Mouse (Mus musculus) heart, embryonic 11.5 days (tissue): ENCODE data around the gene Abcc9. TPM values are rescaled to one million over a fixed set of nuclear protein-coding genes. Genes with fewer than 3 reads are reported as not detected.

Source experiments
- ATAC-seq: fragments of 200-750 bp; cut with Nextera tagmentation; replicated peaks from 2 replicates; pipeline ENCODE4 v1.8.0; 2017; ENCODE audit warnings: moderate library complexity; ENCODE audit not compliant: insufficient number of reproducible peaks, low FRiP score, low TSS enrichment
- H3K27ac ChIP-seq: fragments of 300-500 bp; sonication (generic); 2 replicates; pipeline ENCODE4 v1.5.1; 2014; ENCODE audit warnings: mild to moderate bottlenecking, low read depth, low read length
- H3K27me3 ChIP-seq: fragments of 300-500 bp; sonication (generic); 2 replicates; pipeline ENCODE4 v1.6.1; 2014; ENCODE audit warnings: mild to moderate bottlenecking, low read length, mixed read lengths; ENCODE audit not compliant: control insufficient read depth, insufficient read depth
- H3K36me3 ChIP-seq: fragments of 300-500 bp; sonication (generic); 2 replicates; pipeline ENCODE4 v1.6.1; 2014; ENCODE audit warnings: mild to moderate bottlenecking, low read length, moderate library complexity, mixed read lengths; ENCODE audit not compliant: control insufficient read depth, insufficient read depth
- H3K4me1 ChIP-seq: fragments of 300-500 bp; sonication (generic); 2 replicates; pipeline ENCODE4 v1.6.1; 2014; ENCODE audit warnings: low read length; ENCODE audit not compliant: control insufficient read depth, insufficient read depth
- H3K4me2 ChIP-seq: fragments of 300-500 bp; sonication (generic); 2 replicates; pipeline ENCODE4 v1.6.1; 2014; ENCODE audit warnings: mild to moderate bottlenecking, moderate library complexity
- H3K4me3 ChIP-seq: fragments of 300-500 bp; sonication (generic); 2 replicates; pipeline ENCODE4 v1.5.1; 2014; ENCODE audit warnings: low read depth, low read length
- H3K9ac ChIP-seq: fragments of 300-500 bp; sonication (generic); 2 replicates; pipeline ENCODE4 v1.6.1; 2014; ENCODE audit warnings: mild to moderate bottlenecking, low read depth, low read length, moderate library complexity
- H3K9me3 ChIP-seq: fragments of 300-500 bp; sonication (generic); replicated peaks from 2 replicates; pipeline ENCODE4 v1.6.1; 2016; ENCODE audit warnings: low read length; ENCODE audit not compliant: control insufficient read depth
- WGBS: fragments of 180-500 bp; shearing (Covaris S2); extraction: QIAGEN DNeasy Blood & Tissue Kit; methylation state at CpG from one replicate; pipeline ENCODE4 v1.1.7; 2014; ENCODE audit not compliant: insufficient replicate concordance; 5-methylcytosine and 5-hydroxymethylcytosine counted together
- polyA plus RNA-seq: library from polyadenylated mRNA; unstranded; fragments of >200 nt; fragmentation: Nextera tagmentation; extraction: Ambion mirVana; gene quantifications from 2 replicates; pipeline ENCODE4 v1.2.1, GENCODE M21; 2014

The Abcc9 gene
- polyA plus RNA-seq, 1 experiment from 2014 or later, result 21.1 TPM

- Histone ChIP-seq H3K27ac (no peak overlapping the region), H3K4me3 (no peak overlapping the region), H3K4me1 (no peaks in the 10 kb centered on the region), H3K4me2 (no peak overlapping the region), H3K36me3 (no peaks in the 10 kb centered on the region; the same call in 1 of the 2 replicates), H3K9ac (no peak overlapping the region), H3K9me3 (no peaks in the 10 kb centered on the region), H3K27me3 (no peaks in the 10 kb centered on the region)
- 73% methylated on average over 10 of the region's 10 CpGs for WGBS
- no peak for ATAC-seq
Observed at GRCm38 (mm10) chr6:142634530-142635184, 67.5 kb downstream of the Abcc9 start.

- no peaks in the 10 kb centered on the region for H3K4me1 ChIP-seq
- H3K27me3 ChIP-seq, result no peaks in the 10 kb centered on the region
- no peaks in the 10 kb centered on the region for H3K9me3 ChIP-seq
- no peak overlapping the region for H3K27ac ChIP-seq
- peaks cover 3% of the 10 kb centered on the region; the same call in 1 of the 2 replicates for H3K36me3 ChIP-seq
- no peak overlapping the region for H3K4me2 ChIP-seq
- no peak overlapping the region for H3K9ac ChIP-seq
- H3K4me3 ChIP-seq, result no peak overlapping the region
- no peak for ATAC-seq
- 68% methylated on average over 6 of the region's 6 CpGs for WGBS
Observed at GRCm38 (mm10) chr6:142623351-142623750, 78.8 kb downstream of the Abcc9 start.

- ATAC-seq, result no peak
Observed at GRCm38 (mm10) chr6:142616659-142617058, 85.5 kb downstream of the Abcc9 start.

GRCm38 (mm10) chr6:142614324-142614723, 87.8 kb downstream of the Abcc9 start:
- H3K9ac ChIP-seq, result no peak overlapping the region
- ATAC-seq, result no peak
- 82% methylated on average over 10 of the region's 10 CpGs for WGBS

More at GRCm38 (mm10) chr6:142616659-142617058, 85.5 kb downstream of the Abcc9 start:
- Histone ChIP-seq H3K36me3 (peaks cover 5% of the 10 kb centered on the region), H3K9me3 (no peaks in the 10 kb centered on the region), H3K27me3 (no peaks in the 10 kb centered on the region), H3K4me2 (no peak overlapping the region), H3K4me1 (no peaks in the 10 kb centered on the region), H3K27ac (no peak overlapping the region), H3K9ac (no peak overlapping the region), H3K4me3 (no peak overlapping the region)
- WGBS, result 28% methylated on average over 3 of the region's 3 CpGs

GRCm38 (mm10) chr6:142612366-142612765, 89.7 kb downstream of the Abcc9 start:
- 73% methylated on average over 8 of the region's 8 CpGs for WGBS
- H3K4me2 ChIP-seq, result no peak overlapping the region
- H3K27me3 ChIP-seq, result no peaks in the 10 kb centered on the region
- no peak overlapping the region for H3K9ac ChIP-seq
- no peak overlapping the region for H3K4me3 ChIP-seq
- H3K9me3 ChIP-seq, result no peaks in the 10 kb centered on the region
- no peak for ATAC-seq
- H3K36me3 ChIP-seq, result peaks cover 5% of the 10 kb centered on the region
- 0 out of 2 replicates have a peak, but pooled peaks cover 4% of the 10 kb centered on the region for H3K4me1 ChIP-seq
- H3K27ac ChIP-seq, result no peak overlapping the region

More at GRCm38 (mm10) chr6:142614324-142614723, 87.8 kb downstream of the Abcc9 start:
- Histone ChIP-seq H3K36me3 (peaks cover 5% of the 10 kb centered on the region), H3K4me1 (no peaks in the 10 kb centered on the region), H3K27ac (no peak overlapping the region), H3K4me3 (no peak overlapping the region), H3K9me3 (no peaks in the 10 kb centered on the region), H3K4me2 (no peak overlapping the region), H3K27me3 (no peaks in the 10 kb centered on the region)

GRCm38 (mm10) chr6:142609401-142610373, 92.4 kb downstream of the Abcc9 start:
- Histone ChIP-seq H3K27me3 (no peaks in the 10 kb centered on the region), H3K27ac (no peak overlapping the region), H3K9ac (no peak overlapping the region), H3K36me3 (peaks cover 5% of the 10 kb centered on the region), H3K9me3 (no peaks in the 10 kb centered on the region), H3K4me1 (0 out of 2 replicates have a peak, but pooled peaks cover 8% of the 10 kb centered on the region), H3K4me3 (no peak overlapping the region), H3K4me2 (no peak overlapping the region)
- 49% methylated on average over 9 of the region's 9 CpGs for WGBS
- ATAC-seq, result no peak

- Histone ChIP-seq H3K4me1 (0 out of 2 replicates have a peak, but pooled peaks cover 8% of the 10 kb centered on the region), H3K27me3 (no peaks in the 10 kb centered on the region), H3K4me3 (no peak overlapping the region), H3K4me2 (no peak overlapping the region), H3K9ac (no peak overlapping the region), H3K27ac (no peak overlapping the region; the same call in none of the 2 replicates), H3K9me3 (no peaks in the 10 kb centered on the region), H3K36me3 (no peaks in the 10 kb centered on the region)
- ATAC-seq, result no peak
- 39% methylated on average over 7 of the region's 7 CpGs for WGBS
Observed at GRCm38 (mm10) chr6:142607080-142607479, 95.0 kb downstream of the Abcc9 start.

- no peak overlapping the region for H3K27ac ChIP-seq
- no peak overlapping the region for H3K4me2 ChIP-seq
- H3K36me3 ChIP-seq, result 0 out of 2 replicates have a peak, but pooled peaks cover 2% of the 10 kb centered on the region
- H3K9me3 ChIP-seq, result no peaks in the 10 kb centered on the region
- no peak overlapping the region for H3K9ac ChIP-seq
- no peak overlapping the region for H3K4me3 ChIP-seq
- H3K4me1 ChIP-seq, result 0 out of 2 replicates have a peak, but pooled peaks cover 8% of the 10 kb centered on the region
- ATAC-seq, result no peak
- WGBS, result 65% methylated on average over 6 of the region's 6 CpGs
- H3K27me3 ChIP-seq, result no peaks in the 10 kb centered on the region
Observed at GRCm38 (mm10) chr6:142602772-142603171, 99.3 kb downstream of the Abcc9 start.
